Mouse (Mus musculus): Measurements from ENCODE around the gene Stx17.

The Stx17 gene

DNA sequence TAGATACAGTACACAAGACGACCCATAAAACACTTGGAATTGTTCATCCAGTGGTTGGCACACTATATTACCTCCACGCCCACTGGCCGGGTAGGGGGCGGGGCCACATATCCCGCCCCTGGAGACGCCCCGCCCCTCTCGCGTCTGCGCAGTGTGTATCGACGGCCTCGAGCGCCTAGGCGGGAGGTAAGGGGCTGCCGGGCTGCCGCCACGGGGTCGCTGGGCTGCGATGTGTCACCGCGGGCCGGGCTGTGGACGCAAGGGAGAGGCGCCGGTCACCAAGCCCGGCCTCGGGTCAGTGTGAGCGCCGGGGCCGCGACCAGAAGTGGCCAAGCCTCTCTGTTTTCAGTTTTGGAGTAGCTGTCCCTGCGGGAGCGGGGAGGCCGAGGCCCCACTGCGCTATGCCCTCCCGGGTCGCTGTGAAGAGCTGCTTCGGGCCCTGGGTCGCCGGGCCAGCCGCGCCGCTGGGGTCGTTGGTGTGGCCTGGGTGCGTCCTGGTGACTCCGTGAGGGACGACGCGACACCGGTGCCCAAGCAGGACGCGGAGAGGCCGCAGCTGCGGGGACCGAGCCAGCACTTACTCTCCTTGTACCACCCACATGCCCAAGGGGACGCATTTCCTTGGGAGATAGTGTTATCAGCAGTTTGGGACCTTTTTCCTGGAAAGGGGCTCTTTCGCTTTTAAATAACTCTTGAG, at the start of gene Stx17:
TSS of gene Stx17 (plus strand) at position 143 of the 697 bp plus-strand sequence.
- DNase-seq (ENCODE audit: low spot score), result peak; percentile 86

DNA sequence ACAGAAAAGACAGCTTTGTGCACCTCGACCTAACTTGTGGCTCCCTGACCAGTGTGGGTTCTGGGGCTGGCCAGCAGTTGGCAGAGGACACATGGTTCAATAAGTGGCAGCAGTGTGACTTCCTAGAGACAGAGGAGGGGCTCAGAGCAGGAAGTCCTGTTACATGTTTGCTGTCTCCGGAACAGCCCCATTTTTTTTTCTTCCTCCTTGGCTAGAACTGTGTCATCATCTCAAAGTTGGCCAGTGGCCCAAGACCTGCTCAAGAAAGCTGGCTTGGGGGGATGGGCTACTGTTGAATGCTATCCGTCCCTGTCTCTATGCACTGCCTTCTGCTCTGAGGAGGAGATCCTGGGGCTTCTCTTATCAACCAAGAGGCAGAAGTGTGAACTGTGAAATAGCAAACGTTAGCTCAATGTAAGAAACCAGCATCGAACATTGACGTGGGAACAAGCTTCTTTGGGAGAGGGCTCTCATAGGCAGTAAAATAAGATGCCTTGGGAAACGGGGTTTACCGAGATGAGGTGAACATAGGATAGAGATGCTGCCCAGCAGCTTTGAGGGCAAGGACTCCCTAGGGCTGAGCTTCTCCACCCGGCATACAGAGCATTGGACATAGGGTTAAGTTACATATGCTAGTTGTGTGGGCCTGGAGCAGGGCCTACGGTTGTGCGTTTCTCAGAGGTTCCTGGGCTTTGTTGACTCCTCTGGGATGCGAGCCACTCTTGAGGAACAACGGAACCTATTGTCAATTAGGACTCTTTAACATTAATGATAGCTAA, 47.8 kb upstream of the Stx17 start:
- DNase-seq (ENCODE audit: low spot score), result peak; percentile 86

DNA sequence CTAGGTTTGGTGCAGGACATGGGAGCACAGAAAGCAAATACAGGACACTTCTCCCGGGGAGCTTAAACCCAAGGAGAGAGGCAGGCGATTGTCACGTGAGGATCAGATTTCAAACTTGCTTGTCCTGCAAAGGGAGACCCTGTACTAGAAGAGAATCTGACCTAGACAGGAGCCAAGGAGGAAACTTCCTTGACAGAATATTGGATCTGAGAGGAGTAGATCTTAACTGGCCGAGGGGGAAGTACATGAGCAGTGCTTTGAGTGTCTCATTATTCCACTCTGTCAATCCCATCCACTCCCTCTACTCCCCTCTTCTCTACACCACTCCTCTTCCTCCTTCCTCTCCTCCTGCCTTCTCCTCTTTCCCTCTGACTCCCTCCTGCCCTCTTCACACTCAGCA, 46.5 kb upstream of the Stx17 start:
- no peak for DNase-seq (ENCODE audit: low spot score)

DNA sequence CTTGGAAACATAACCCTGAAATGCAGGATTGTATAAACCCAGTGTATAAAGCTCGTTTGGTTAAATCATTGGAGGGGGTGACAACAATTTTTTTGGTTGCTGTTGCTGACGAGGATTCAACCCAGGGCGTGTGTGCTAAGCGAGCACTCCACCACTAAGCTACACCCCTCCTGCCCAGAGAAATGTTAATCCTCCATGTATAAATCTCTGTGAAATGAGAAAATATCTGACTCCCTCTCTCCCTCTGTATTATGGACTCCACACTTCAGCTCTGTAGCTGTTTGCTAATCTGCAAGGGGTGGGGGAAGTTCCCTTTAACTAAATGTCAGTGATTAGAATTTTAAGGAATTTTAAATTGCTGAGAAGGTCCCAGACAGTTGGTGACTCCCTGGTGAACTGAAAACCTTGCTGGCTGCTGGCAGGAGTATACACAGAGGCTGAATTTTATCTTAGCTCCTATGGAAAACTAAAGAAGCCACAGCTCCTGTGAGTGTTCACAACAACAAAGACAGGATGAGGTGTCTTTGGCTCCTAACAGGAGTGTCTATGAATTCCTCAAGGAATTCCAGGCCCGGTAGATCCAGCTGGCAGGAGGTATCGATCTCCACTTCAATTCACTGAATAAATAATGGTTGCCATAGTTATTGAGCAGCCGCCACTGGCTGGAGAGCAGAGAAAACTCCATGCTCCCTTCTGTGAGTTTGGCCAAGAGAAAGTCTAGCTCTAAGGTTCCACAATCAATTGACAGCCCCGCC, 45.3 kb upstream of the Stx17 start:
- no peak for DNase-seq (ENCODE audit: low spot score)

DNA sequence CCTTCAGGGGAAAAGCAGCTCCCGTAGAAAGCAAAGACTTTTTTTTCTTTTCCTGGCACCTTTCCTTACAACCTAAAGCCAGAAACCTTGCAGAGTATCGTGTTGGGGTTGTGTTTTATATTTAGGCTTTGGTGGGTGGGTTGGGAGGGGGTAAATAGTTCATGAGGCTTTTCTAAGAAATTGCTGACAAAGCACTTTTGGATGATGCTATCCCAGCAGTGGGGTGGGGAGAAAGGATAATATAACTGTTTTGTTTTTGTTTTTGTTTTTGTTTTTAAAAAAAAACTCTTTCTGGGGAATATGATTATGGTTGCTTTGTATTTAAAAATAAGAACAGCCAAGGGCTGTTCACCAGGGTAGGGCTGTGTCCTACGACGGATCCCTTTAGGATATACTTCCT, 41.3 kb upstream of the Stx17 start:
- no peak for DNase-seq (ENCODE audit: low spot score)

DNA sequence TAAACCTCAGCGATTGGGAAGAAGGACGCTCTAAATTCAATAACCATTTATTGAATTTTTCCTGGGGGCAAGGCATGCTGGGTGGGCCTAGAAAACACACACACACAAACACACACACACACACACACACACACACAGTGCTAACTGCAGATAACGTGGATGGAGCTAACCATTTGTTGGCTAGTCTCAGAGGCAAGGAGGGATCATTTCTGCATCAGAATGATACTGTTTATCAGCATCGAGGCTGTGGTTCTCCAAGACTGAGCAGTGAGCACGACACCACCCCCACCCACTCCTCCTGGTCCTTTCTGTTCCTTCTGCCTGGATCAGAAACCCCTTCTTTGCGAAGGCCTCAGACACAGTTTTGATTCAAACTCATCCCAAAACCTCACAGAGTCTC, 38.1 kb upstream of the Stx17 start:
- DNase-seq (ENCODE audit: low spot score), result no peak

DNA sequence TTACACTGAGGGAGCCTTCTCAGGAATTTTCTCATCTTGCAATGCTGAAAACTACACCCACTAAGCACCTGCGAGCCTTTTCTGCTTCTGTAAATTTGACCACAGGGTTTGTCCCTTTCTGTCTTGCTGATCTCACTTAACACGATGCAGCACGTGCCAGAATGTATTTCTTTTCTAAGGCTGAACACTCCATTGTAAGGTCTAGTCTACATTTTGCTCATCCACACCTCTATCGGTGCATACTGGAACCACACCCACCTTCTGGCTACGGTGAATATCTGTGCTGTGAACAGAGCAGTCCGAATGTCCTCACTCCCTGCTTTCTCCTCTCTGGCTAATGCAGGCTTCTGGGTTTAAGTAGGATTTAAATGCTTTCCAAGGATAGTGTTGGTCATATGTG, 37.2 kb upstream of the Stx17 start:
- no peak for DNase-seq (ENCODE audit: low spot score)

DNA sequence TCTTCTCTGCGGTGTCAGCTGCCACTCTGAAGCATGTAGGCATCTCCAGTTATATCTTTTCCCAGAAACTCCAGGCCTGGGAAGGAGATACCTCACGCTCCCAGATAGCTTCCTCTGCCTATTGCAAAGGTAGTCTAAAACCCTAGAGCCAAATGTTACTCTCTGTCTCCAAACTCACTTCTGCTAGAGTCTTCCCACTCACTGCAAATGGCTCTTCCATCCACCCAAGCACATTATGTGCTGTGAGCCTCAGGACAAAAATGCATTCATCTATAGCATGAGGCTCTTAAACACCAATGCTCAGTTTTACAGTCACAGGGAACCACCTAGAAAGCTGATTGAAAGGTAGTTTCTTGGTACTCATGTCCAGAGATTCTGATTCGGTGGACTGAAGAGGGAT, 31.5 kb upstream of the Stx17 start:
- no peak for DNase-seq (ENCODE audit: low spot score)

DNA sequence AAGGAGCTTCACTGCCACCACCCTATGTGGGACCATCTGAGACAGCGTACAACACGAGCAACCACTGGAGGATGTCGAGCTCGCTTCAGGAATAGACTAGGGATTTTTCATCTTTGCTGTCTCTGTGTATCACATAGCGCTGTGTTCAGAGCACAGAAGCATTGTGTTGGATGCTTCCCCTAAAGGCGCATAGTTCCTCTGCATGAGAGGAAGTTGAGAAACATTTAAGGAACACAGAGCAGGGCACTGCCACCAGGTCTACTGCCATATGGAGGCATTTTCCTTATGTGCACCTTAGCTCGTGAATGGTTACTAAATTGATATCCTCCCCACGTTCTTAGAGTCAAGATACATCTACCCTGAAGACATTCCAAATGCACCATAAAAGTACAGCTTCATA, 24.5 kb upstream of the Stx17 start:
- no peak for DNase-seq (ENCODE audit: low spot score)

DNA sequence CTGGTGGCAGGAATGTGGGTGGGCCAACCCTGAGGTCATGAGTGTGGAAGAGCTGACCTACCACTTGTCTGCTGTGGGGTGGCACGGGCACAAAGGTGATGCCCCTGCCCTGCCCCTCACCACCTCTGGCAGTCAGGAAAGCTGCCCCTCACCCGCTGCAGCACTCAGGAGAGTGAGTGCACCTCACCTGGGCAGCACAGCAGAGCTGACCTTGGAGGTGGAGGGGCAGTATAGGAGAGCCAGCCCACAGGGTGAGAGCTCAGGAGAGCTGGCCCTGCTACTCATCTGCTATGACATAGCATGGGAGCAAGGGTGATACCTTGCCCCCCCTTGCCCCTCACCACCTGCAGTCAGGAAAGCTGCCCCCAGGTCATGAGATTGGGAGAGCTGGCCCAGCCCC, 22.7 kb upstream of the Stx17 start:
- DNase-seq (ENCODE audit: low spot score), result no peak

DNA sequence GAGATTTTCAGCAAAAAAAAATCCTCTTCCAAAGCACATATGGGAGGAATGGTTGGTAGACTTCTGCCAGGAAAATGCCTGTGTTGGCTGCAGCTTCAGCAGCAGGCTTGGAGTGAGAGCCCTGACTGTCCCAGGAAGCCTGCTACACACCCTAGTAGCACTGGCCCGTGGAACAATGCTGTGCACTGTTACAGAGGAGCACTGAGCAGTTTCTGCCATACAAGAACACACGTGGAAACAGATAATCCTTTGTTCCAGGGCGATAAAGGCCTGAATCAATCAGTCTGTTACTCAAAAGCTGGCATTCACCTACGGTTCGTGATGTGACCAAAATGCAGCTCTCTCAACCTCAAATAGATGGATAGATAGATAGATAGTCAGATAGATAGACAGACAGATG, 19.3 kb upstream of the Stx17 start:
- DNase-seq (ENCODE audit: low spot score), result no peak

DNA sequence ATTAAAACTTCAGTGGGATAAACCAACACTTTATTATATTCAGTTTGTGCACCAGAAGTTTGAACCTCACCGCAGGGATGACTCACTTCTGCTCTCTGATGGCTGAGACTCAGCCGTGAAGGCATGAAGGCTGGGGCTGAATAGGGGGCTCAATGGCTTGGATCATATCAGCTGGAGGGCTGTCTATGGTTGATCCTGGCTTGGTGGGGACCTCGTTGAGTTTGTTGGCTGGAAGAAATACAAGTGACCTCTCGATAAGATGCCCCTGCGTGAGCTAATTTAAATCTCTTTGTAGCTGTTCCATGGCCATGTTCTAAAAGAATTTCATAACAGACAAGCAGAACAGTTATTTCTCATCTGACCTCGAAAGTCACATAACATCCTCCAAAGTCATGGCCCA, 17.6 kb upstream of the Stx17 start:
- no peak for DNase-seq (ENCODE audit: low spot score)

DNA sequence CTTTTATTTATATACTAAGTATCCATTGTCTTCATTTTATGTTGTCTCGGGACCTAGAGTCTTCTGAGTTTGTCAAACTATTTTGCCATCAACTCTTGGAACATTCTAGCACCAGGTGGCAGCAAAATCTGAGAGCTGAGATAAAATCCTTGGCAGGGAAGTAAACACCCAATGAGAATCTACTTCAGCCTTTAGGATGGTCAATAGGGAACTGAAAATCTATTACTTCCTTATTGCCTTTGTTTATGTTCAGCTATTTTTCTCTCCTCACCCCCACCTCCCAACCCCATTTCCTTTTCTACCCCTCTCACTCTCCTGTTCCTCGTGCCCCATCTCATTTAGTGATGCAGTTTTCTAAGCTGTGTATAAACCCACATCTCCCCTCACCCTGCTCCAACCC, 16.1 kb upstream of the Stx17 start:
- DNase-seq (ENCODE audit: low spot score), result no peak

DNA sequence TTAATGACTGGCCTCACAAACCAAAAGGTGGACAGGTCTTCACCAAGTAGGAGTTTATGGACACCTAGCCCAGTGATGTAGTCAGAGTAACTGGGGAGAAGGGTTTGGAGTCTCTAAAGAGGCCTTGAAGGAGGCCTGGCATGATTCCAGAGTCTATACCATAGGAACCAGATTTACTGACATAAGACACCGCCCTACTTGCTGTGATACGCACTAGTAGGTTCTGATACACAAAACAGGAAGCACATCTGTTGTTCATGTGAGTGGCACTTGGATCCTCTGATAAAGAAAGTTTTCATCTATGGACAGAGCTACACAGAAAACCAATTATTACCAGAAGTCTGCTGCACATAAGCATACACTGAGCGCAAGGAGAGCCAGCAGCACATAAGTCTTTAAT, 14.4 kb upstream of the Stx17 start:
- DNase-seq (ENCODE audit: low spot score), result no peak

DNA sequence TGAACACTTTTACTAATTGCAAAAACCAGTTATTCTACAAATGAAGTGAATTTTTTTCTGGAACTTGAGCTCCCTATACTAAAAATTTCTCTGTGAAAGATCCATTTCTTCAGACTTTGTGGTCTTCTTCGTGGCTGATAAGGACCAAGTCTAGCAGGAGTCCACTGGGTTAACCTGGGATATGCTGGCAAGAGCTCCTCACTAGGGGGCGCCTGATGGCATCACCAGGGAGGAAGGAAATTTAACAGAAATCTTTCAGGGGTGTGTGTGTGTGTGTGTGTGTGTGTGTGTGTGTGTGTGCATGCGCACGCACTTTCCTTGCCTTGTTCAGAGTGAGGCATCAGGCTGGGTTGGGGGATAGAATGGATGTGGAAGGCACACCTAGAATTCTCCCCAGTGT, 8.5 kb upstream of the Stx17 start:
- DNase-seq (ENCODE audit: low spot score), result no peak

DNA sequence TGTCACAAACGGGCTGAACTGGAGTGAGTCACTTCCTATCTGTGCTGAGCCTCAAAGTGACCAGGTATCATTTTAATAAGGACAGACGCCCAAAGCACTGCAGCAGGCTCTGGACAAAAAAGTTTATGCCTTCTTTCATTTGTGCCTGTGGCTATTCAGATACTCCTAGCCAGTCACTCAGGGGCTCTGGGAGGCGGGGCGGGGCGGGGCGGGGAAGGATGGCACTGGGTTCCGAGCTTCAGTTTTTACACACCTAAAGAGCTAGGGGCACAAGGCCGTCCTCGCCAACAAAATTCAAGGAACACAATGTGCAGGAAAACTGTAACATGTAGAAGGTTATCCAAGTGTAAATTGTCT, 321 bp upstream of the Stx17 start:
- no peak for DNase-seq (ENCODE audit: low spot score)

DNA sequence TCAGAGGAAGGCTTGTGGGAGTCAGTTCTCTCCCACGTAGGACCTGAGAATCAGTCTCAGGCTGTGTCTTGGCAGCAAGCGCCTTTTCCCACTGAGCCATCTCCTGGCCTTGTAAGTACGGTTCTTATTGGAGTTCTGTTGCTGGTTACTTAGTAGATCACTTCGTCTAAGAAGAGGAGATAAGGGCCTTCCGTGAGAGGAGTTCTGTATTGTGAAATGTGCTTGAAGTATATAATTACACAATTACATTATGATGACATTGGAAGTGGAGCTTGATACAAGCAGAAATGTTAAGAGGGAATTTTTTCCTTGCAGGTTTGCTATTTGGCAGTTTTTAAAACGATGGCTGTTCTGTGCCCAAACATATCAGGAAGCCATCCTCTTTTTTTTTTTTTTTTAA, 5.6 kb downstream of the Stx17 start:
- DNase-seq (ENCODE audit: low spot score), result no peak

DNA sequence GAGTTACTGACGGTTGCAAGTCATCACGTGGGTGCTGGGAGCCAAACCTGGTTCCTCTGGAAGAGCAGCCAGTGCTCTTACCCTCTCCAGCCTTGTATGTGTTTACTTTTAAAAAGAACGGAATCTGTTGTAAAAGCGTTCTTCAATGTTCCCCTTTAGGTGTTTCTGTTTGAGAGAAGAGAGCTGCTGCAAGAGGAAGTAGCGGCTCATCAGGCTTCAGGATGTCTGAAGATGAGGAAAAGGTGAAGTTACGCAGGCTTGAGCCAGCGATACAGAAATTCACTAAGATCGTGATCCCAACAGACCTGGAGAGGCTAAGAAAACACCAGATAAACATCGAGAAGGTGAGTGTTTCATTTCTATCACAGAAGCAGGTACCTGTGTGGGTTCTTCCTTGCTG, 6.9 kb downstream of the Stx17 start:
- DNase-seq (ENCODE audit: low spot score), result no peak

DNA sequence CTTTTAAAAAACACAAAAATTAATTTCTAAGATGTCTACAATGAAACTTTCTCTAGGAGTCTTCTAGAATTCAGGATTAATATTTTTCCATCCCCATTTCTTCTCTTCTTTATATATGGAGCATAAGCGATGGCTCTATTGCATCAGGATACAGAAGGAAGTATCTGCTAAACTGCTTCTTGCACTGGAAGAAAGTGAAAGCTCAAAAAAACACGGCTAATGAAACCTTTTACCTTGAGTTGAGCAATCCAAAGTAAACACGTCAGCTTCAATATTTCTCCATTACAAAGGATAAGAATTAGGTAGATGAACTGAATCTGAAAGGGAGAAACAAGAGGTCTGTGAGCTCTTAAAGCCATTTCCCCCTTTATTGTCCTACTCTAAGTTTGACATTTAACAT, 8.0 kb downstream of the Stx17 start:
- DNase-seq (ENCODE audit: low spot score), result no peak

DNA sequence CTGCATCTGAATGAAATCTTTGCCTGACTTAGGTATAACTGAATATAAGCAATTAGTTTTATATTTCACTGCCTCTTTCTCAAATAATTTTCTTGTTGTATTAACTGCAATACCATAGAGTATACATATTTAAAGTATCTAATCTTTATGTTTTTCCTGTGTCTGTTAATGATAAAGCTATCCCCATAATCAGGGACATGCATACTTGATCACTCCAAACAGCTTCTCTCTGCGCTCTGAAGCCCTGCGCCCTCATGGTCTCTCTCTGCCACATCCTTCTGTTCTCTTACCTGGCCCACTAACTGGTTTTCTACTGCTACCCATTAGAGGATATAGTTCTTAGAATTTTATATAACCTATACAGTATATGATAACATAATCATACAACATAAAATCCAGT, 24.8 kb downstream of the Stx17 start:
- no peak for DNase-seq (ENCODE audit: low spot score)

DNA sequence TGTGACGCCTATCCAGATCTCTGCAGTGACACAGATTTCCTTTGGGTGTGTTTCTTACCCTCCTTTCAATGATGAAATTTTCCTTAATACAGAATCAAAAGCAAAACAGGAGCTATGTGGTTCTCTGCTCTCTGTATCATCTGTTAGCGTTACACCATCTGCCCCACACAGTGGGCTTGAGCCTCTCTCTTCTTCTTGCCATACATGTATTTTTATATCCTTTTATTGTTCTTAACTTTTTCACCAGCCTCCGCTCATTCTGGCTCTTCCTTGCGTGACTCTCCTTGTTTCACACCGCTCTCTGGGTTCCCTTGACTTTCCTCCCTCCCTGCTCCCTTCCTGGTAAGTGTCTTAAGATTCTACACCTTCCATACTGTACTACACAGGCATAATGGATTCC, 28.5 kb downstream of the Stx17 start:
- DNase-seq (ENCODE audit: low spot score), result no peak

DNA sequence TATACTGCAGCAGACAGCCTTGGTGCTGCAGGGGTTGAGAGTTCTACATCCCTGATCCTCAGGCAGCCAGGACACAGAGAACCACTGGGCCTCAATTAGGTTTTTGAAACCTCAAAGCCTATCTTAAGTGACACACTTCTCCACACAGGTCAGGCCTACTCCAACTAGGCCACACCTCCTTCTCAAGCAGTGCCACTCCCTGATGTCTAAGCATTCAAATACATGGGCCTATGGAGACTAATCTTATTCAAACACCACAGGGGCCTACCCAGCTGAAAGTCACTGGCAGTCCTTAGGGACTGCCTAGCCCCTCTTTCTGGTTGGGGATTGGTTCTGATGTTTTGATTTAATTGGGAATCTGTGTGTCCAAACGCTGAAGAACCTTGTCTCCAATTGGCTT, 31.1 kb downstream of the Stx17 start:
- no peak for DNase-seq (ENCODE audit: low spot score)

DNA sequence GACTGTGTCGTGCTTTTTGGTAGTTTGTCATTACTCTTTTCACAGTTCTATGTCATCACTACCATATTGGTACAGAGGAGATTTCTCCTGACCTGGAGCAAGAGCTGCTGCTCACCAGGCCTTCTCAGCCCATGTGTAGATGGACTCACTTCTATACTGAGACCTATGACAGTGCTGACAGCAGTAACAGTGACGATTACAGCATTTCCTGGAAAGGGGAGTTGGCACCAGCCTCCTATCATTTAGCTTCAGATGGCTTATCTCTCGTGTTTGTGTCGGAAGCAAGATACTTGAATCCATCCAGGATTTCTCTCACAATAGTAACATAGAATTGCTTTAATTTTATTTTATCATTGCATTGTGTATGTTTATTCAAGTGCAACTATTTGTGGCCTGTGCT, 35.7 kb downstream of the Stx17 start:
- no peak for DNase-seq (ENCODE audit: low spot score)
